Mouse (Mus musculus): Measurements from ENCODE around the gene Pfpl. TPM values are rescaled to one million over a fixed set of nuclear protein-coding genes. Genes with fewer than 3 reads are reported as not detected.

The Pfpl gene
- polyA plus RNA-seq, 1 experiment from 2014 or later: not detected

- WGBS: 81% methylated on average over 5 of the region's 5 CpGs
- peak; percentile 78 for TF ChIP-seq CTCF (IDR thresholded peaks at IDR 0.05; ENCODE audit: low read depth)
- no peak overlapping the region for H3K27ac ChIP-seq (ENCODE audit: low read depth, low read length)
- no peak overlapping the region for H3K9ac ChIP-seq (ENCODE audit: low read depth, low read length)
- no peaks in the 10 kb centered on the region for H3K27me3 ChIP-seq (replicated peaks; ENCODE audit: control insufficient read depth, insufficient read depth, low read length)
- no peaks in the 10 kb centered on the region for H3K4me1 ChIP-seq (replicated peaks; ENCODE audit: control insufficient read depth, insufficient read depth, low read length)
- H3K4me2 ChIP-seq (replicated peaks; ENCODE audit: low read depth): no peak overlapping the region
- no peak for ATAC-seq
- no peak overlapping the region for H3K4me3 ChIP-seq (ENCODE audit: low read depth, low read length)
- peaks cover 14% of the 10 kb centered on the region for H3K36me3 ChIP-seq (ENCODE audit: control insufficient read depth, insufficient read depth)
- H3K9me3 ChIP-seq (ENCODE audit: control insufficient read depth): no peaks in the 10 kb centered on the region
These were observed 39.7 kb downstream of the Pfpl start for GRCm38 (mm10) chr19:12467436-12467835.

DNA sequence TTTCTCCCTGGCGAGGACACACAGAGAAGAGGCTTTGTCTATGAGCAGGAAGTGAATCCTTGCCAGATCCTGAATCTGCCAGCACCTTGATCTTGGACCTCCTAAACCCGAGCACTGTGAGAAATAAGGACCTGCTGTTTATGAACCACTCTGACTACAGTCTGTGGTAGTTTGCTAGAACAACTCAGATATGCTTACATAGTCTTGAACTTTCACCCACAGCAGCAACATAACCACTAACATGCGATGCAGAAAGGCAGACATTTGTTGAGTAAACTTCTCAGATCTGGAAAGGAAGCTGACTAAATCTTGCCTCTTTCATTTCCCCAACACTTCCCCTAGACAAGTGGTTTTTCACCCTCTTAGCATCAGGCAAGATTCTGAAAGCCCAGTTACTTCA is 44.2 kb downstream of the Pfpl start:
- Histone ChIP-seq H3K27ac (ENCODE audit: low read depth, low read length) (peak overlapping the region; percentile 21; the same call in 1 of the 2 replicates), H3K9me3 (ENCODE audit: control insufficient read depth) (no peaks in the 10 kb centered on the region), H3K9ac (ENCODE audit: low read depth, low read length) (no peak overlapping the region), H3K27me3 (replicated peaks; ENCODE audit: control insufficient read depth, insufficient read depth, low read length) (no peaks in the 10 kb centered on the region), H3K36me3 (ENCODE audit: control insufficient read depth, insufficient read depth) (peaks cover 26% of the 10 kb centered on the region), H3K4me2 (replicated peaks; ENCODE audit: low read depth) (no peak overlapping the region), H3K4me1 (replicated peaks; ENCODE audit: control insufficient read depth, insufficient read depth, low read length) (0 out of 2 replicates have a peak, but pooled peaks cover 3% of the 10 kb centered on the region), H3K4me3 (ENCODE audit: low read depth, low read length) (no peak overlapping the region)
- 45% methylated on average over 3 of the region's 3 CpGs for WGBS
- no peak for TF ChIP-seq CTCF (IDR thresholded peaks at IDR 0.05; ENCODE audit: low read depth)
- peak; percentile 13; the same call in 1 of the 2 replicates for ATAC-seq

DNA sequence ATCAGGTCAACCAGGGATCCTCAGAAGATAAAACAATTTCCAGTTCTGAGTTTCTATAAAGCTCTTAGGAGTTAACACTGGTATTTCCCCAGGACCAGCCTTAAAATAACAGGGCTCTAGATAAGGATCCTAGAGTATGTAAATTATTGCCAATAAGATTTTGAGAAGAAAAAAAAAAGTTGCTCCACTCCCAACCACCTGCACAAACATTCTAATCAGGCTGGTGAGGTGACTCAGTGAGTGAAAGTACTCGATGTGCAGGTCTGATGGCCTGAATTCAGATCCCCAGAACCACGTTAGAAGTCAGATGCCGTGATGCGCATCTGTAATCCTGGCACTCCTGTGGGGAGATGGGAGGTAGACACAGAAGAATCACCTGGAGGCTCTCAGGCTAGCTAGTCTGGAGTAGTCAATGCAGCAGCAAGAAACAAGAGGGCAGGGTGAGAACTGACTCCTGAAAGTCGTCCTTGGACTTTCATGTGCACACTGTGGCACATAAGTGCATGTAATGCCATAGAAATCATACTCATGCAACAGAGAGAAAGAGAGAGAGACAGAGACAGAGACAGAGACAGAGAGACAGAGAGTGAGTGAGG is 44.8 kb downstream of the Pfpl start:
- no peak overlapping the region for H3K4me3 ChIP-seq (ENCODE audit: low read depth, low read length)
- 0 out of 2 replicates have a peak, but pooled peaks cover 7% of the 10 kb centered on the region for H3K4me1 ChIP-seq (replicated peaks; ENCODE audit: control insufficient read depth, insufficient read depth, low read length)
- no peak overlapping the region for H3K4me2 ChIP-seq (replicated peaks; ENCODE audit: low read depth)
- 49% methylated on average over 5 of the region's 5 CpGs for WGBS
- peak overlapping the region; percentile 21; the same call in 1 of the 2 replicates for H3K27ac ChIP-seq (ENCODE audit: low read depth, low read length)
- ATAC-seq: no peak
- H3K9me3 ChIP-seq (ENCODE audit: control insufficient read depth): no peaks in the 10 kb centered on the region
- no peak overlapping the region for H3K9ac ChIP-seq (ENCODE audit: low read depth, low read length)
- TF ChIP-seq CTCF (IDR thresholded peaks at IDR 0.05; ENCODE audit: low read depth): no peak
- H3K36me3 ChIP-seq (ENCODE audit: control insufficient read depth, insufficient read depth): peaks cover 26% of the 10 kb centered on the region
- H3K27me3 ChIP-seq (replicated peaks; ENCODE audit: control insufficient read depth, insufficient read depth, low read length): no peaks in the 10 kb centered on the region

DNA sequence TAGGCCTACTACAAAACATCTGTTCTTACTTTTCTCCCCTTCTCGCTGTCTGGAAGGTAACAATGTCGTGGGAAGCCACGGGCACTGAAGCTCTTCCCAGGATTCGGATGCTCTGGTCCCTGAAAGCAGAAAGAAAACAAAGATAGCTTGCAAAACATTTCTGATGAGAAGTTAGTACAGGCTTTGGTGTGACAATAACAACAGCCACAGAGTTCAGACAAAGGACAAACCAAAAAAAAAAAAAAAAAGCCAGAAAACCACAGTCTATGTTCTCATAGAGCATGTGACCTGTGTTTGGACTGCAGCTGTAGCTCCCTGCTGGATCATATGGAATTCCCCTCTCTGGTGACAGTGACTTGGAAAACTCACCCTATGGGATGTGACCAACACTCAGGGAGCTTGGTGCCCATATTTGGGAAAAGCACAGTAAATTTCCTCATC is 45.5 kb downstream of the Pfpl start:
- Histone ChIP-seq H3K4me1 (replicated peaks; ENCODE audit: control insufficient read depth, insufficient read depth, low read length) (0 out of 2 replicates have a peak, but pooled peaks cover 7% of the 10 kb centered on the region), H3K36me3 (ENCODE audit: control insufficient read depth, insufficient read depth) (peaks cover 30% of the 10 kb centered on the region), H3K9ac (ENCODE audit: low read depth, low read length) (no peak overlapping the region), H3K4me2 (replicated peaks; ENCODE audit: low read depth) (no peak overlapping the region), H3K9me3 (ENCODE audit: control insufficient read depth) (no peaks in the 10 kb centered on the region), H3K27ac (ENCODE audit: low read depth, low read length) (no peak overlapping the region), H3K4me3 (ENCODE audit: low read depth, low read length) (no peak overlapping the region), H3K27me3 (replicated peaks; ENCODE audit: control insufficient read depth, insufficient read depth, low read length) (no peaks in the 10 kb centered on the region)
- ATAC-seq: no peak
- 60% methylated on average over 4 of the region's 4 CpGs for WGBS
- TF ChIP-seq CTCF (IDR thresholded peaks at IDR 0.05; ENCODE audit: low read depth): no peak

DNA sequence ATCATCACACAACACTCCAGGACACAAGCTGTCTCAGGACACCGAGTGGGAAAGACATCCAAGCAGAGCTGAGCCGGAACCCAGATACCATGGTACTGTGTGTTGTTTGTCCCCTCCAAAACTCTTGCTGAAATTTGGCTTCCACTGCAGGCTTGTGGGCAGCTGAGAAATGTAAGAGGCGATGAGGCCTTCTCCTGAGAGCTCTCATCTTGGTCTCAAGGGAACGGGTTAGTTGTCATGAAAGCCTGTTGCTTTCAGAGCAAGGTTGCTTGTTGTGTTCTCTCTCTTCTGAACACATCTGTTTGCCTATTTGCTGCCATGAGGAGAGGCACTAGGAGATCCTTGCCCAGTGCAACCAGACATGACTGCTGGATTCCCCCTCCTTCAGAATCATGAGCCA is 46.2 kb downstream of the Pfpl start:
- H3K9ac ChIP-seq (ENCODE audit: low read depth, low read length): no peak overlapping the region
- H3K9me3 ChIP-seq (ENCODE audit: control insufficient read depth): no peaks in the 10 kb centered on the region
- H3K27me3 ChIP-seq (replicated peaks; ENCODE audit: control insufficient read depth, insufficient read depth, low read length): no peaks in the 10 kb centered on the region
- H3K4me3 ChIP-seq (ENCODE audit: low read depth, low read length): no peak overlapping the region
- H3K36me3 ChIP-seq (ENCODE audit: control insufficient read depth, insufficient read depth): peaks cover 30% of the 10 kb centered on the region
- no peak overlapping the region for H3K4me2 ChIP-seq (replicated peaks; ENCODE audit: low read depth)
- ATAC-seq: no peak
- 0 out of 2 replicates have a peak, but pooled peaks cover 7% of the 10 kb centered on the region for H3K4me1 ChIP-seq (replicated peaks; ENCODE audit: control insufficient read depth, insufficient read depth, low read length)
- WGBS: 90% methylated on average over 4 of the region's 4 CpGs
- H3K27ac ChIP-seq (ENCODE audit: low read depth, low read length): no peak overlapping the region
- TF ChIP-seq CTCF (IDR thresholded peaks at IDR 0.05; ENCODE audit: low read depth): no peak

DNA sequence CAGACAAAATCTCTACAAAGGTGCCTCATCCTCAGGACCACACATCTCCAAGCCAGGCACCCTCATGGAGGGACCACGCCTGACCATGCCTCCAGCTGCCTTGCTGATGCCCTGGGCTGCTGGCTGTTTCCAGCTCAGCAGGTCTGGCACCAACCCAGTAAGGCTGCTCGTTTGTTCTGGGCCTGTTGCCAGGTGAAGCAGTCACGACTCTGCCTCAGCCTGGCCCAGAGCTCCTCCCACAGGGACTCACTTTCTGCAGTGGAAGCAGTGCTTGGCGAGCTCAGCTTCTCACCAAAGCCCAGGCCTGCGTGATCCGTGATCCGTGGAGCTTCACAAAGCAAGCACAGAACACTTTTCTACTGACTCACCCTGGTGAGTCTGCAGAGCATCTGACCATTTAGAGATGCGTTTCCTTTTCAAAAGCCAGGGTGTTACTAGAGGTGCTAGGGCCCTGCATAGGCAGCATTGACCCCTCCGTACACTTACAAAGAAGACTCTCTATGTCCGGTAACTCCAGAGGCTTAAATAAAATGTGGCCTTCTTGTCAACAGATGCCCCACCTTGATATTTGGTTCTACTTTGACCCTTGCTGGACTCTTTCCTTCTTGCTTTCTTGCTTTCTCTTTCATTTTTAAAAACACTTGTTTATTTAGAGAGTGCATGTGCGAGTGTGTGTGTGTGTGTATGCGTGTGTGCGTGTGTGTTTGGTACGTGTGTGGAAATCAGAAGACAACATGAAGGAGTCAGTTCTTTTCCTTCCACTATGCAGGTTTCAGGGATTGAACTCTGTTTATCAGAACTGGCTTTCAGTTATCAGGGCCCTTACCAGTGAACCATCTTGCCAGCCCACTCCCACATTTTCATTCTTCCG is 47.9 kb downstream of the Pfpl start:
- Histone ChIP-seq H3K4me3 (ENCODE audit: low read depth, low read length) (0 out of 2 replicates have a peak overlapping the region, but pooled peaks have one; percentile 6), H3K27ac (ENCODE audit: low read depth, low read length) (peak overlapping the region; percentile 81), H3K27me3 (replicated peaks; ENCODE audit: control insufficient read depth, insufficient read depth, low read length) (no peaks in the 10 kb centered on the region), H3K4me1 (replicated peaks; ENCODE audit: control insufficient read depth, insufficient read depth, low read length) (0 out of 2 replicates have a peak, but pooled peaks cover 7% of the 10 kb centered on the region), H3K4me2 (replicated peaks; ENCODE audit: low read depth) (peak overlapping the region; percentile 51), H3K36me3 (ENCODE audit: control insufficient read depth, insufficient read depth) (peaks cover 27% of the 10 kb centered on the region), H3K9me3 (ENCODE audit: control insufficient read depth) (no peaks in the 10 kb centered on the region), H3K9ac (ENCODE audit: low read depth, low read length) (no peak overlapping the region; the same call in 1 of the 2 replicates)
- ATAC-seq: peak; percentile 88
- 32% methylated on average over 15 of the region's 15 CpGs for WGBS
- 0 out of 2 replicates have a peak, but pooled peaks have one; percentile 12 for TF ChIP-seq CTCF (IDR thresholded peaks at IDR 0.05; ENCODE audit: low read depth)
